Mouse (Mus musculus) yolk sac, embryonic 10.5 days (tissue): ENCODE measurements around the gene Gatd1.
A peak's percentile ranks its signal among the peaks of the same experiment; 100 is the strongest.

Experiments
- DNase-seq: peaks from one replicate; pipeline ENCODE4 v3.0.0-alpha.2; 2017; ENCODE audit warnings: low spot score

Gene Gatd1

DNA sequence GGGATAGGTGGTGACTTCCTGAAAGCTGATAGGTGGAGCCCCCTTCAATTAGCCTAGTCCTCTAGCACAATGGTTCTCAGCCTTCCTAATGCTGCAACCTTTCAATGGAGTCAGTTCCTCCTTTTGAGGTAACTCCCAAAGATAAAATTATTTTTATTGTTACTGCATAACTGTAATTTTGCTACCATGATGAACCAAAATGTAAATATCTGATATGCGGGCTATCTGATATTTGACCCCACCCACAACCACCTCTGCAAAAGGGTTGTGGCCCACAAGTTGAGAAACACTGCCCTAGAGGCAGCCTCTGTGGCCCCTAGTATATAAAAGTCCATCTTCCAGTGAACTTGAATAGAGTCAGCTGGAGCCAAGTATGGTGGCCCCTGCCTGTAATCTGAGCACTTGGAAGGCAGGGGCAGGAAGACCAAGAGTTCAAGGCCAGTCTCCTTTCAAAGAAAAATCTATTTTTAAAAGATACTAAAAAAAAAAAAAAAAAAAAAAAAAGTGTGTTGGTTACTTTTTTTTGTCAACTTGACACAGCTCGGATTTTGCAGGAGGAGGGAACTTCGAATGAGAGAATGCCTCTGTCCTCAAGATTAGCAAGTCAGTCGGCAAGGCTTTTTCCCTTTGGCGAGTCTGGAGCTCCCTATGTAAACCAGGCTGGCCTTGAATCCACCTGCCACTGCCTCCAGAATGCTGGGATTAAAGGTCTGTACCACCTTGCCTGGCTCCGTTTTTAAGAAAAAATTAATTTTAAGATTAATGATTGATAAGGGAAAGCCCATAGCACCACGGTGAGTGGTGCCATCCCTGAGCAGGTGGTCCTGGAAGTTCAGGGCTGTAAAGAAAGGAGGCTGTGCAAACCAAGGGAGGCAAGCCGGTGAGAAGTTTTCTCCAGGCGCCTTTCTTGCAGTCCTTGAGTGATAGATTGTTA, 23.3 kb downstream of the Gatd1 start:
- no peak for DNase-seq

DNA sequence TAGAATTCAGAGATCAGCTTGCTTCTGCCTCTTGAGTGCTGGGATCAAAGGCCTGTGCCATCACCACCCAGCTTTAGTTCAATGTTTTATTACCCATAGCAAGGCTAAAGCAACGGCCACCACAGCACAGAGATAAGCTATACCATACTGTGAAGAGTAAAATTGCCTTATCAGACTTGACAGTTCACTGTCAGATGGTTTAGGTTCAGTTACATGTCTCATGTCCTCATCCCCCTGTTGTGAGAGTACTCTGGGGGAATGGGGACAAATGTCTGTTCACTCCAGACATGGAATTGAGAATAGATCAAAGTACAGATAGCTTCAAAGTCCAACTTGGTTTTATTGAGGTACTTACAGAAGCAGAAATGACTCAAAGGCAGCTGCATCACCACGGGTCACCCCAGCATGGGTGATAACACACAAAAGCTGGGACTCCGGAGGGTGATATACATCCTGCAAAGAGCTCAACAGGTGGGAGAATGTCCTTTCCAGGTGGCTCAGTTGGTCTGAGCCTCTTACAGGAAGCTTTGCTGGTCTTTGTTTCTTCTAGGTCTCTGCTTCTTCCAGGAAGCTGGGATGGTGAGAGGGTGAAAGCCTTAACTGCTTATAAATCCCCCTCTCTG, 25.3 kb downstream of the Gatd1 start:
- no peak for DNase-seq

DNA sequence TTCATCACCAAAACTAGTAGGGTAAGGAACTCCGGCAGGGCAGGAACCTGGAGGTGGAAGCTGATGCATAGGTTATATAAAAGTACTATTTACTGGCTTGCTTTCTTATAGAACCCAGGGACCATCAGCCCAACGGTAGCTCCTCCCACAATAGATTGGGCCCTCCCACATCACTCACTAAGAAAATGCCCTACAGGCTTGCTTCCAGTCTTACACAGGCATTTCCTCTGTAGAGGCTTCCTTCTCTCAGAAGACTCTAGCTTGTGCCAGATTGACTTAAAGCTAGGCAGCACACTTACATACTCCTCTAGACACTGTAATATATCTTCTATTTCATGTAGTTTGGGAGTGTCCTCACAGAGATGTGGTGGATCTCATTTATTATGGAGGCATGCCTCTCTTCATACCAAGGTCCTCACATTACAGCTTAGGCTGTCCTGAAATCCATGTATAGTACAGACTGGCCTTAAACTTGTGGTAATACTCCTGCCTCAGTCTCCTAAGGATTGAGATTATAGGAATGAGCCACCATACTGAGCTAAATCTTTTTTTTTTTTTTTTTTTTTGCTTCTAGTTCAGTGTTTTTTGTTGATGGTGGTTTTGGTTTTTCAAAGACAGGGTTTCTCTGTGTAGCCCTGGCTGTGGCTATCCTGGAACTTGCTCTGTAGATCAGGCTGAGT, 26.0 kb downstream of the Gatd1 start:
- no peak for DNase-seq

DNA sequence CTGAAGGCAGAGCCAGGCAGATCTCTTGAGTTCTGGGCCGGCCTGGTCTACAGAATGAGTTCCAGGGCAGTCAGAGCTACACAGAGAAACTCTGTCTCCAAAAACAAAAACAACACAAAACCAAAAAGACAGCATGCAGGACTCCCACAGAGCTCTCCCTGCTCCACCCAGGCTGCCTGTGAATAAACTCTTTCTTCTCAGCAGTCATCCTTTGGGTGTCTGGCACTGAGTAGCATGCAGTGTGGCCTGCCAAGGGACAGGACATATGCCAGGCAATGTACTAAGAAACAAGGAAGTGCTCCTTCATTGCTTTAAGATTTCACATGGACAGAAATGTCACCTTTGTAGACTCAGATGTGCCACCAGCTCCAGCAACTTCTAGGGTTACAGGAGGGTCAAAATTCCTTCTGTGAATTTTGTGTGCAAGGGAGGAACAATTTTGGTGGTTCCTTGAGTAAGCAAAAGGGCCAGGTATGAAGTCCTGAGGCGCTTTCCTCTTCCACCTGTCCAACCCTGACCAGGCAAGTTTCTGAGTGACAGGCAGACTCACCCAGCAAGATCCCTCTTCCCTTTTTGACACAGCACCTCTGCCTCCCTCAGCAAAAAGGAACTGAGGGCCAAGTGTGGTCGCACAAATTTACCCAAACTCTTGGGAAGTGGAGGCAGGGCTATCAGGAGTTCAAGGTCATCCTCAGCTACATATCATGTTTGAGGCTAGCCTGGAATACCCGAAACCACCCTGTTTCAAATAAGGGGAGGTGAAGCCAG, 32.7 kb downstream of the Gatd1 start:
- DNase-seq: no peak

DNA sequence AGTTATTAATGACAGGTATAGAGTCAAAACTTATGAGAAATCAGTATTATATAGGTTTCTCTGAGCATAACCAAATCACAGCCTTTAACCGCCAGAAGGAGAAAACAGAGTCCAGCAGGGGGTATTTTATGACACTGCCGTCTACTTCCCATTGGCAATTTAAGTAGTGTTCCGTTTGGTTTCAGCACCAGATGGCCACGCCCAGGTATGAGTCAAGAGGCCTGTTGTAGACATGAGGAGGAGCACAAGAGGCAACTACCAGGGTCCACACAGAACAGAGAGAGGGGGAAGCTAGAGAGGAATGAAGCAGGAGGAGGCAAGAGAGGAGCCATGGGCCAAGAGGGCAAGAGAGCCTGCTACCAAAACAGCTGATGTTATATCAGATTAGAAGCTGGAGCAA, 34.4 kb downstream of the Gatd1 start:
- DNase-seq: no peak

DNA sequence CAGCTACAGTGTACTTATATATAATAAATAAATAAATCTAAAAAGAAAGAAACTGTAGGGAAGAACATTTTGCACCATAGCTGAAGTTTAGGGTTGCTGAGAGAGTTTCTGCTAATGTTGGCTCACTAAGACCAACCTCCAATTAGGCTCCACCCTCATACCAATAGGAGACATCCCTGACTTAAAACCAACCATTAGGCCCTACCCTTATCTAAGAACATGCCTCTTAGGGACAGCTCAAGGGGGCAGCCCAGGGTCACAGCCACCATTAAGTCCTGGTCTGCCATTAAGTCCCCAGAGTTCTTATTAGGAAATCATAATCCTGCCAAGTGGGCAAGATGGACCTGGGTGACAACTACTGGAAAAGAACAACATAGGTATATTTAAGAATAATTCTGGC, 39.5 kb downstream of the Gatd1 start:
- no peak for DNase-seq

DNA sequence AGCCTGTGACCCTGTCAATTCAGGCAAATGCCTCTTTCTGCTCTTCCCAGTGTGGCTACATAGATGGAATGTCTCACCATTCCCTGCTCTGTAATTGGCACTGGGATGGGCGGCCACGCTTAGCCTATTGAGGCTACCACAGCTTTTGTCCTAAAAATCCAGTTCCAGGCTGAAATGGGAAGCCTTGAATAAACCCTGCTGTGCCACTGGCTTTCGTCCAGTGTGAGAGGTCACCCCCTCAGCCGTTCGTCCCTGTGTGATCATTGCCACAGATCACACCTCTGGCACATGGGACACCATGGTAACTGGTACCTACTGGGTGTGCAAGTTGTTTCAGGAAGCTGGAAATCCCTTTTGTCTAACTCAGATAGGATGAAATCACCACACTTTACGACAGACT, 40.3 kb downstream of the Gatd1 start:
- DNase-seq: no peak

DNA sequence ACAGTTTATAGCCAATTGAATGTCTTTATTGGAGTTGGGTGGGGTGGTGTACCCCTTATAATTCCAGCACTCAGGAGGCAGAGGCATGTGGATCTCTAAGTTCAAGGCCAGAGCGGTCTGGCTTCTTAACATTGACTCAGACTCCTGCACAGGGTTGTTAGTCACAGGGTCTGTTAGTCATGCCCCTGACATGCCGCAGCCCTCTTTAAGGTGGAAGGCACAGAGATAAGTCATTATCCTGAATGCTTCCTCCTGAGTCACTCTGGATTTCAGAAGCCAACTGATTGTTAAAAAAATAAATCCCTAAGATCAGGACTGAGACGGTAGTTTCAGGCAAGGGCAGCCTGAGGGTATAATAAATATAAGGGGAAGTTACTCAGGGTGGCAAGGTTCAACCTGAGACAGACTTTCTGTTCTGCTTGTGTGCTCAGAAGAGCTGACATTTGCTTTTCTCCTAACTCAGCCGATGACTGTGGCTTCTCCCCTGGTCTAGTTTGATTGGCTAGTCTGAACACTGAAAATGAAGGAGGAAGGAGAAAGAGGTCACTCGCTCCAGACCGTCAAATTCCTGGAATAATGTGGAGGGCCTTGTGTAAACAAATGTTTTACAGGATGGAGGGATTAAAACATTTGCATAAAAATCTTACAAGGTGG, 41.9 kb downstream of the Gatd1 start:
- peak; percentile 73 for DNase-seq

DNA sequence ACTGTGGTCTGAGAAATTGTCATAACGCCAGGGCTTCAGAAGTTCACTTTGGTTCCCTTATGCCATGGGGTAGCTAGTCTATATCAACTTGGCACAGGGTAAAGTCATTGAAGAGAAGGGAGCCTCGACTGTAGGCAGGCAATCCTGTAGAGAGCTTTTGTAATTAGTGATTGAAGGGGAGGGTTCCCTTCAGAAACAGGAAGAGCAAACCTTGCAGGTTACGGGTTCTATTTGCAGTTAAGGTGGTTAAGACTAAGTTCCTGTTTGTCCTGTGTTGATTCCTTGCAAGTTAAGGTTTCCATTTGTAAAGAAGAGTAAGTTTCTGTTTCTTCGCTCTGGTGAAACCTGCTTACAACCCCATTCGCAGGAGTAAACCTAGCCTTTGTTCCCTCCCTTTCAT, 44.0 kb downstream of the Gatd1 start:
- no peak for DNase-seq

DNA sequence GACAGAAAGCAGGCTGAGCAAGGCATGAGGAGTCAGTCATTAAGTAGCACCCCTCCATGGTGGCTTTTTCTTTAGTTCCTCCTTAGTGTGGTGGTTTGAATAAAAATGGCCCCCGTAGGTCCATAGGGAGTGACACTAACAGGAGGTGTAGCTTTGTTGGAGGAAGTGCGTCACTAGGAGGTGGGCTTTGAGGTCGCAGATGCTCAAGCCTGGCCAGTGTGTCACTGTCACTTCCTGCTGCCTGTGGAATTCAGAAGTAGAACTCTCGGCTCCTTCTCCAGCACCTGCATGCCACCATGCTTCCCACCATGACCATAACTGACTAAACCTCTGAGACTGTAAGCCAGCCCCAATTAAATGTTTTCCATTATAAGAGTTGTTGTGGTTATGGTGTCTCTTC, 46.6 kb downstream of the Gatd1 start:
- no peak for DNase-seq

DNA sequence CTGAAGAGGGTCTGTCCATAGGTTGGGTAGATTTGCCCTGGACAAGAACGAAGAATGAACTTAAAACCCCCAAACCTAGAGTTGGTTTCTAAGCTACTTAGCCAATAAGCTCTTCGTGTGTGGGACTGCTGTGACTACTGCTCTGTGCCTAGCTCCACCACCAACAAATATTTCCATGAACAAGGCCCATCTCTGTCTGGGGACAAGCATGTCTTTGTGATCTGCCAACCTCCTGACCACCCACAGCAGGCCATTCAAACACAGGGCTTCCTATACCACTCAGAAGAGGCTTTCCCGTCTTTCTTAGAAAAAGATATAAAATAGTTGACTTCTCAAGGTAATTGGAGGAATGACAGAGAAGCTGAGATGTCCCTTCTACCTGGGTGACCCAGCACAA, 48.9 kb downstream of the Gatd1 start:
- DNase-seq: no peak

DNA sequence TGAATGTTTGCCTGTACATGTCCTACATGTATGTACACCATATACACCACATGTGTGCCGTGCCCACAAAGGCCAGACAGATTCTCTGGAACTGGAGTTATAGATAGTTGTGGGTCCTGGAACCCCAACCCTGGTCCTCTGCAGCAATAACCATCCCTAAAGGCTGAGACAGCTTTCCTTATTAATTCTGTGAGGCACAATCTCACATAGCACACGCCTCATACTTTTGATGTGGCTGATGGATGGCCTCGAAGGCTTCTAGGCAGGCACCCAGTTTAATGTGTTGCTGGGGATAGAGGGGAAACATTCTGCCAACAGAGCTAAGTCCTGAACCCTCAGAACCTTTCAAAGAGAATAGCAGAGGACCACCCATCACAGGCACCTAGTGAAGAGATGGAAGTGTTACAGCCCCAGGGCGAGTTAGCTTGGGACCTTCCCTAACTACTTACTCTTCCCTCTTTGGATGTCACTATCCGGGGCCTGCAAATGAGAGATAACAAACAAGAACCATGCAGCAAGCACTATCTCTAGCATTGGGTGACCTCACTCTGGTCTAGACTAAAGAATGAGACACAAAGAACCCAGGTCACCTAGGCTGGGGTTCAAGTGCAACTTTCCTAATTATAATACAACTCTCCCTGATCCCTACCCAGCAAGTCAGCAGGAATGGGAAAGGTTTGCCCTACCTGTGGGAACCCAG, 49.4 kb downstream of the Gatd1 start:
- DNase-seq: no peak

DNA sequence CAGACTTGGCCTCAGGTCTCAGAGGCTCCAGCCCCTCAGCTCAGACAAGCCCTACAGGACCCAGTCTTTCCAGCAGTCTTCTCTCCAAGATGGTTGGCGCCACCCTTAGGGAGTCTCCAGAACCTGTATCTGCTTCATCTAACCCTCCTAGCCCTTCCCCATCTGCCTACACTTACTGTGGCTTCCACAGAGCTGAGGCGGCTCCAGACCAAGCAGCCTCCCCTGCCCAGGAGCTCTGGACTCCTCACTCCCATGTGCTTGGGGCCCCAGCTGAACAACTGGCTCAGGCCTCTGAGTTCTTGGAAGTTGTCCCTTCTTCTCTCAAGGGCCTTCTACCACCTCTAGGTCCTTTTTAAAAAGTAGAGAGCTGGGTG, 50.2 kb downstream of the Gatd1 start:
- DNase-seq: no peak

DNA sequence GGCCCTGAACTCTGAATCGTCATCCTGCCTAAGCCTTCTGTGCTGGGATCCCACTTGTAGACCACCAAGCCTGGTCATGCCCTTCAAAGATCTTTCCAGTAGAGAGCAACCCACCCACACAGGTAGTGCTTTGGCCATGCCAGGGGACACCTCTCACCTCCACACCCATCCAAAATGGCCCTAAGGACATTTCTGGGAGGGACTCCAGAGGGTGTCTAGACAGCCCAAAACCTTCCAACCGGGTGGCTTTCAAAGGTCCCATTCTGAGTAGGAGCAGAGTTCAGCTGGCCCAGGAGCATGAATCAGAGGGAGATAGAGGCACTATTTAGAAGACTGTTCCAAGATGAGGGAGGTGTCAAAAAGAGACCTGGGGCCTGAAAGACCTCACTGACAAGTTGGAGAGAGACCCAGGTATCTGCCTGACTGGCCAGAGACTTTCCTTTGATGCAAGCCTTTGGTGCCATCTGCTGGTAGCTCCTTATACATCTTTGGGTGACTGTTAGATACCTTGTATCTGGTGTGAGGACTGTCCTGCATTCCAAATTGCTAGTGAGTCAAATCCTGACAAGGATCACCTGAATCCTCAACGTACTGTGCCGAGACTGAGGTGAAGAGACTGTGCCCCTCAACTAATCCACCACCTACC, 50.7 kb downstream of the Gatd1 start:
- peak; percentile 66 for DNase-seq

DNA sequence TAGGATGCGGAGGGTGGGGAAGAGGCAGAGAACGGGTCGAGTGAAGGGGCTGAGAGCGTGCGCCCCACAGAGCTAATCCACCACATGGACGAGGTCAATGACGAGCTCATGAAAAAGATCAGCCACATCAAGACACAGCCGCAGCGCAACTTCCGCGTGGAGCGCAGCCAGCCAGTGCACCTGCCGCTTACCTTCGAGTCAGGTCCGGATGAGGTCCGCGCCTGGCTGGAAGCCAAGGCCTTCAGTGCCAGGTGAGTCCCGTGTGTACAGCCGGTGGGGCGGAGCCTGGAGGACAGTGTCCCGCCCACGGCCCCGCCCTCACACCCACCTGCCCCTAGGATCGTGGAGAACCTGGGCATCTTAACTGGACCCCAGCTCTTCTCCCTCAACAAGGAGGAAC, 52.4 kb downstream of the Gatd1 start:
- no peak for DNase-seq
